Mouse (Mus musculus) ES-E14 (cell line): ENCODE measurements at regions not wholly inside any gene's neighbourhood (a gene's known extent, or its start where the extent isn't known, plus 50 kb on each side); places are given as distances from the start of the nearest gene placed in this dataset.

Experiments
- CHD2 ChIP-seq: IDR thresholded peaks from 2 replicates; pipeline ENCODE4 v1.6.1; 2014; ENCODE audit warnings: mild to moderate bottlenecking, low read depth, low read length, inconsistent platforms
- MAFK ChIP-seq: IDR thresholded peaks from 2 replicates; pipeline ENCODE4 v1.6.1; 2014; ENCODE audit warnings: mild to moderate bottlenecking, low read depth, low read length, inconsistent platforms; ENCODE audit not compliant: insufficient read depth
- ZC3H11A ChIP-seq: IDR thresholded peaks from 2 replicates; pipeline ENCODE4 v1.6.1; 2012; ENCODE audit warnings: low read depth, mild to moderate bottlenecking, inconsistent platforms, low read length, borderline replicate concordance
- ZNF384 ChIP-seq: IDR thresholded peaks from 2 replicates; pipeline ENCODE4 v1.6.1; 2012; ENCODE audit warnings: low read depth, low read length, inconsistent platforms

GRCm38 (mm10) chr13:16299756-16300155, 288.1 kb downstream of the Inhba start:
- no peak for TF ChIP-seq MAFK
- TF ChIP-seq ZNF384 = no peak
- no peak for TF ChIP-seq ZC3H11A
- no peak for TF ChIP-seq CHD2
